Mouse (Mus musculus) layer of hippocampus, adult 8-10 months (tissue): ENCODE results near the gene Dusp12. TPM values are rescaled to one million over a fixed set of nuclear protein-coding genes. Genes with fewer than 3 reads are reported as not detected.

ENCODE experiments used
- DNase-seq, 2 experiments: peaks; one replicate each; pipeline ENCODE4 v3.0.0; 2022; ENCODE audit warnings: low spot score in 2 of 2
- total RNA-seq, 4 experiments: library from RNA; stranded (reverse); gene quantifications; 2 replicates each; pipeline ENCODE4 v1.2.4; 2022

Dusp12 gene
- total RNA-seq = 10 to 100 TPM; 15.0 to 24.3 (median 19.4) TPM

DNA sequence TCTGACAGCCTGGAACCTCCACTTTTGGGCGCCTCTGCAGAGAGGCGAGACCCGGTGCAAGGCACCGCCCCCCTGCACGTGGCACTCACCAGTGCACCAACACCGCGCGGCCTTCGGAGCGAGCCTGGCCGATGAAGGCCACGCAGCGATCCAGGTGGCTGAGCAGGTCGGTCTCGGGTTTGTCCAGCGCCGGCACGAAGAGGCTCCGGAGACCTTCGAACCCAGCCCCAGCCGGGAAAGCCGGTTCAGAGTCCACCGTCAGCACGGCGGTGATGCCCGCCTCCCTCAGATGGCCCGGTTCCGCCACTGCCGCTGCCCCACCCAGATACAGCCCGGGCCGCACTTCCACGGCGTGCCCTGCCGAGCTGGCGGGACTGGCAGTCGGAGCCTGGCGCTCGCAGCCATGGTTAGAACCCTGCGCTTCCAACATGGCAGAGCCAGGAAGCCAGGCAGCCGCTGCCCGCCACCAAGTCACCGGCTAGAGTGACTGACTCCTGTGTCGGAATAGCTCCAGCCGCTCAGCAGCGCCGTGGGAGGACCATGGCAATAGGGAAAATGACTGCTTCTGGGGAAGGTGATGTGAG lies at the start of gene Dusp12, which contains the start of gene Gm26620:
TSS of gene Dusp12 (minus strand) at position 563 of the 584 bp plus-strand sequence.
TSS of gene Gm26620 (plus strand) at position 88 of the 584 bp plus-strand sequence.
- DNase-seq = peak; percentile 86 to 89

- no peak for DNase-seq
Observed at GRCm38 (mm10) chr1:170934383-170934782, 49.0 kb upstream of the Dusp12 start.

GRCm38 (mm10) chr1:170933940-170934339 lies 48.6 kb upstream of the Dusp12 start:
- no peak for DNase-seq

DNA sequence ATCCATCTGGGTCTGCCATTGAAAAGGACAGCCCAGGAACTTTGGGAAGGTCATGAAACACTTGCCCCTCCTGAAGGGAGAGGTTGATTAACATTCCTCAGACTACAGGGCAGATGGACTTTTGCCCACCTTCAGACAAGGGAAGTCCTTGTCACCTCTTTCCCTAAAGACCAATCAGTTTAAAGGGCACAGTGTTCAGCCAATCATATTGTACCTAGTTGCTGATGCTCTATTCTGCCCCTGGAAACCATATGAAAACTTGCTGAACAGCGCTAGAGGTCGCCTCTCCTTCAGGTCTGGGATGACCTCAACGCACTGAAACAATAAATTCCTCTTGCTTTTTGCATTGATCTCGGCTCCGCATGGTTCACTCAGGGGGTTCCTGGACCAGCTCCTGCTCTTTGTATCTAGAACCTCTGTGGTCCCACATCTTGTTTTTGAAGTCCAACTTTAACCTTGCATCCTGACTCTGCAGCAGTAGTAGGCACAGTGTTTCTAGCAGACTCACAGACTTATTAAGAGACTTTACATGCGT lies 48.1 kb upstream of the Dusp12 start:
- DNase-seq = no peak

DNA sequence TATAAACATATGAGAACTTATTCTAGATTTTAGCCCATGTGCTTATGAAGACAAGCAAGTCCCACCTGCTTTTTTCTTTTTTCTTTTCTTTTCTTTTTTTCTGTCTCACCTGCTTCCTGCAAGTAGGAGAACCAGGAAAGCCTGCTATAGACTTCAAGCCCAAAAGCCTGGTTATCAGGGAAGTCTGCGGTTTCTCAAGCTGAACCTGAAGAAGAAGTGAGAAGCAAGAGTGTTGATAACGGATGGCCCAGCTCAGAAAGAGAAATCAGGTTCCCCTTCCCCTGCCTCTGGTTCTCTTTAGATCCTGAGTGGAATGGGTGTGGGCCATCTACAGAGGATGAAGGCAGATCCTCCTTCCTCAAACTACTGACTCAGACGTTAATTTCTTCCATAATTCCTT lies 46.7 kb upstream of the Dusp12 start:
- DNase-seq = no peak

- no peak for DNase-seq
Observed at GRCm38 (mm10) chr1:170929245-170929644, 43.9 kb upstream of the Dusp12 start.

GRCm38 (mm10) chr1:170928467-170928866 lies 43.1 kb upstream of the Dusp12 start:
- DNase-seq = no peak

DNA sequence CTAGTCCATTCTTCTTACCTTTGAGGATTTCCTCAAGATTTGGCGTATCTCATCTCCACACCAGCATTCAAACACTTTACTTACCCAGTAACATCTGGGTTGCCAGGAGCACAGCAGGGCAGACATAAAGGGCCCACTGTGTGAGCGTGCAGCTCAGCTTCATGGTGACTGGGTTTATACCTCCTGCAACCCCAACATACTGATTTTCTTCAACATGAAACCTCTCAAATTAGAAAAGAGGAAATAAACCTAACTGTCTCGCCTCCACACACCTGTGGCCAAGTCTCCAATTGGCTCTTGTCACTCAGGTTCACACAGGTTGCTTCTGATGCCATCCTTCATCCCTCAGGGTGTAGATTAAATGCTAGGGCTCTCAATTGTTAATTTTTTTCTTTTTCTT lies 42.0 kb upstream of the Dusp12 start, which contains the start of gene Fcrla:
TSS of gene Fcrla (minus strand) at position 206 of the 400 bp plus-strand sequence.
- no peak for DNase-seq

GRCm38 (mm10) chr1:170926941-170927340 lies 41.6 kb upstream of the Dusp12 start:
- DNase-seq = no peak

- no peak for DNase-seq
Observed at GRCm38 (mm10) chr1:170924485-170924884, 39.1 kb upstream of the Dusp12 start.

DNA sequence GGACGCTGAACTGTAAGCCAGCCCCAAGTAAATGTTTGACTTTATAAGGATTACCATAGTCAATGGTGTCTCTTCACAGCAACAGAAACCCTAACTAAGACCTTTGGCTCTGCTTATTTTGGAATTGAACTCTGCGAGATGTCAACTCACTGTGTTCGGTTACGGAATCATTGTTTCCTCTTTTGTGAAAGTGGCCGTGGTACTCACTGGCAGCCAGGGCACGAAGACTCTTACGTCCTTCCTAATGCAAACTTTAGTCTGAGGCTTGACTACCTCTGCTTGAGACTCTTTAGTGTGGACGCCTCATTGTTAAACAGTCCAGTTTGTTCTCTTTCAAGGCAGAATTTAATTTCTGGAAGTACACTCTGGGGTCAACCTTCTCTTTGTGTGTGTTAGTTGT lies 34.0 kb upstream of the Dusp12 start:
- DNase-seq = no peak

GRCm38 (mm10) chr1:170915657-170916056 lies 30.3 kb upstream of the Dusp12 start:
- DNase-seq = no peak

GRCm38 (mm10) chr1:170912891-170913615 lies 27.7 kb upstream of the Dusp12 start, which contains the start of gene Fcrlb:
Fcrlb (minus strand) TSS chr1:170912941.
- no peak for DNase-seq

DNA sequence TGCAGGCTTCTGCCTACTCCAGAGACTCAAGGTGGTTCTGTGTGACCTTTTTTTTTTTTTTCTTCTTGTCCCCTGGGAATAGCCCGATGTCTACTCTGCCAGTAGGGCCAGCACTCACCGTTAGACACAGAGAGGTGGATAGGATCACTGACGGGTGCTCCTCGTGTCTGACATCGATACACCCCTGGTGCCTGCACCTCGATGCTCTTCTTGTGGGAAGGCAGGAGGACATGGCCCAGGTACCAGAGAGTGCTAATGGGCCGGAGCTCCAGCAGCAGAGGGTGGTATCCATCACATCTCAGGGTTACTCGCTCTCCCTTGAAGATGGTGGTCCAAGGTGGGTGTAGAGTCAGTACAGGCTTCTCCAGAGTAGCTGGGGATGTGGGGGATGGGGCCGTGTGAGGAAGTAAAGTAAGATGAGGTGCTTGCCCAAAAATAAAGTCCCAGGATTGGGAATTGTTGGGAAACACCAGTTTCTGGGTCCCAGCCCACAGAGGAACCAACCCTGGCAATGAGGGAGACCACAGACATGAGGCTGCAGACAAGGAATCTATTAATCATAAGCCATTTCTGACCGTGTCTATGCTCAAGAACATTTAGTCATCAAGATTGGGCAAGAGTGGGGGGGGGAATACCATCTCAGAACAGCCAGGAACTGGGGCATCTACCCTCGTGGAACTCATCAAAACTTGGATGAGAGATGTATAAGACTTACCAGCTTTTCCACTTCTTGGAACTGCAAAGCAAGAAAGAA lies 26.7 kb upstream of the Dusp12 start:
- no peak for DNase-seq

GRCm38 (mm10) chr1:170908341-170908740 lies 23.0 kb upstream of the Dusp12 start:
- no peak for DNase-seq

- DNase-seq = peak in 1 of 2 experiments; percentile 18
Observed at GRCm38 (mm10) chr1:170907456-170908191, 22.3 kb upstream of the Dusp12 start.

- no peak for DNase-seq
Observed at GRCm38 (mm10) chr1:170907111-170907455, 21.7 kb upstream of the Dusp12 start.

DNA sequence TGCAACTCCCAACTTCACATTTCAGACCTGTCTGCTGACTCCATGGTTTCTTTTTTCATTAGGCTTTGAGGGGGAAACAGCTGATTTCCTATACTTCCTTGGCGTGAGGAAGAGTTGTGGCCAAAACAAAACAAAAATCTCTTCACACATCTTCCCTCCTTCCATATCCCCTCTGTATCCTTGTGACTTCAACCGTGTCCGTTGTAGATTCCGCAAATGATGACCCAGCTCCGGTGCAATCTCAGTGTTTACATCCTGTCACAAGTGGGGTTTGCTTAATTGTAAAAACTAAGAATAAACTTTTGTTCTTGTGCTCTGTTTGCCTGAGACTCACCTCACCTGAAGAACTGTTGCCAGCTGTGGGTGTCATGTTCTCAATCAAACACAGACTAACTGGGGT lies 18.1 kb upstream of the Dusp12 start:
- no peak for DNase-seq

DNA sequence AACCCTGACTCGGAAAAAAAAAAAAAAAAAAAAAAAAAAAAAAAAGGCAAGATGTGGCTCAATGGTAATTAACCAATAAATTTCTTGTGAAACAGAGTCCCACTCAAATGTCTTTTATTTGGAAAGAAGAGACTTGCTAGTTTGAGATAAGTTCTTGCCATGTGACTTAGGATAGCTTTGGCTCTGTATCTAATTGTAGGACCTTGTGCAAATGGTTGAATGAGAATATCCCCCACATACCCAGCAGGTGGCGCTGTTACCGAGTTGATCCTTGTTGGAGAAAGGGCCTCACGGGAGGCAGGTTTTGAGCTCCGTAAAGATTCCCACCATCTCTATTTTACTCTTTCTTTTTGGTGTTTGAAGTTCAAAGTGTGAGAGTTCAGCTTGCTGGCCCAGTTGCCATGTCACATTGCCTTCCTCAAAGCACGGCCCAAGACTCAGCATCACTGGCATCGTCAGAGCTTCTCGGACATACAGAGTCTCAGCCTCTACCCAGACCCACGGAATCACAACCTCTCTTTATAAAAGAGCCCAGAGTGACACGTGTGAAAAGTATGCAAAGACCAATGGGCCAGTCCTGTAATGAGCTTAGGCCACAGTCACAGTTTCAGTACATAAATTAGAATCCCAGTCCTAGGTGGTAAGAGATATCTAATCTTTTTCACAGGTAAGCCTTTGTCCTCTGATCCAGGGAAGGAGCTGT lies 16.3 kb upstream of the Dusp12 start:
- peak; percentile 60 to 82 for DNase-seq

DNA sequence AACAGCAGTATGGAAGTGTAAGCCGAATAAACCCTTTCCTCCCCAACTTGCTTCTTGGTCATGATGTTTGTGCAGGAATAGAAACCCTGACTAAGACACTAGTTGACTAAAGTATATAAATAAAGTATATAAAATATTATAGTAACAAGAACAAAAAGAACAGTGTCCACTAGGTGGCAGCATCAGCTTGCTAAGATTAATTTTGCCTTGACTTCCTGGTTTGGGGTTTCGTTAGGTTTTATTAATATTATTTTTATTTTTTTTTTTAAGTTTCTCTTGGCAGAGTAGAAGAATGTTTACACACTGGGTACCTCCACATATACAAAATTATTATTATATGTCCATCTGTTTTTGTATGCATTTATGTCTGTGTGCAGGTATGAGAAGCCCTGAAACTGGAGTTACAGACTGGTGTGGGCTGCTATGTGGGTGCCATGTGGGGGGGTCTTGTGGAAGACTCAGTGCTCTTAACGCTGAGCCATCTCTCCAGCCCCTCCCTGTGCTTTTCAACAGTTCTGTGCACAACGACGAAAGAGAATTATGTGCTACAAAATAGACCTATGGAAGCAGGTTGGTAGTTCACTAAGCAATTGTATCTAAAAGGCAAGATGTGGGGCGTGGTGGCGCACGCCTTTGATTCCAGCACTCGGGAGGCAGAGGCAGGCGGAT lies 15.6 kb upstream of the Dusp12 start:
- DNase-seq = peak in 1 of 2 experiments; percentile 47
